Mouse (Mus musculus) common myeloid progenitor, adult 5-6 weeks (primary cell): ENCODE measurements around the gene Dgki. TPM values are rescaled to one million over a fixed set of nuclear protein-coding genes. Genes with fewer than 3 reads are reported as not detected.

ENCODE experiments used
- ATAC-seq: replicated peaks from 2 replicates; pipeline ENCODE4 v1.8.0; 2016; ENCODE audit warnings: low read depth, mild to moderate bottlenecking, moderate TSS enrichment, inconsistent platforms; ENCODE audit not compliant: poor library complexity, severe bottlenecking
- total RNA-seq: library from RNA; stranded (forward); fragments of 200-1000, 187-1606 nt; gene quantifications from 2 replicates; pipeline ENCODE4 v1.2.3, GENCODE M21; 2017

Gene Dgki
- total RNA-seq, 1 experiment from 2014 or later, result 0.27 TPM

- no peak for ATAC-seq
Observed at GRCm38 (mm10) chr6:37297744-37298482, 2.1 kb downstream of the Dgki start.

GRCm38 (mm10) chr6:37292068-37292467 lies 7.9 kb downstream of the Dgki start:
- ATAC-seq, result no peak

- ATAC-seq, result no peak
Observed at GRCm38 (mm10) chr6:37291171-37291570, 8.8 kb downstream of the Dgki start.

GRCm38 (mm10) chr6:37290691-37291090 lies 9.3 kb downstream of the Dgki start:
- no peak for ATAC-seq

- ATAC-seq, result peak; percentile 55
Observed at GRCm38 (mm10) chr6:37286134-37286533, 13.8 kb downstream of the Dgki start.

GRCm38 (mm10) chr6:37284879-37285278 lies 15.1 kb downstream of the Dgki start:
- peak; percentile 82 for ATAC-seq

GRCm38 (mm10) chr6:37283336-37283735 lies 16.6 kb downstream of the Dgki start:
- no peak for ATAC-seq

- no peak for ATAC-seq
Observed at GRCm38 (mm10) chr6:37282659-37283058, 17.3 kb downstream of the Dgki start.

- ATAC-seq, result no peak
Observed at GRCm38 (mm10) chr6:37276834-37277715, 22.9 kb downstream of the Dgki start.

- ATAC-seq, result no peak
Observed at GRCm38 (mm10) chr6:37276181-37276580, 23.8 kb downstream of the Dgki start.

- no peak for ATAC-seq
Observed at GRCm38 (mm10) chr6:37270905-37271591, 28.9 kb downstream of the Dgki start.

GRCm38 (mm10) chr6:37268589-37268988 lies 31.4 kb downstream of the Dgki start:
- ATAC-seq, result no peak

GRCm38 (mm10) chr6:37267952-37268351 lies 32.0 kb downstream of the Dgki start:
- ATAC-seq, result no peak

GRCm38 (mm10) chr6:37262486-37262885 lies 37.5 kb downstream of the Dgki start:
- ATAC-seq, result peak; percentile 91

GRCm38 (mm10) chr6:37261236-37261852 lies 38.6 kb downstream of the Dgki start:
- ATAC-seq, result peak; percentile 73

- no peak for ATAC-seq
Observed at GRCm38 (mm10) chr6:37258662-37259061, 41.3 kb downstream of the Dgki start.

GRCm38 (mm10) chr6:37254144-37254543 lies 45.8 kb downstream of the Dgki start:
- ATAC-seq, result no peak

- ATAC-seq, result no peak
Observed at GRCm38 (mm10) chr6:37252536-37252935, 47.4 kb downstream of the Dgki start.

GRCm38 (mm10) chr6:37250671-37251070 lies 49.3 kb downstream of the Dgki start:
- ATAC-seq, result no peak

GRCm38 (mm10) chr6:37245757-37246156 lies 54.2 kb downstream of the Dgki start:
- ATAC-seq, result no peak
